Mouse (Mus musculus) E14TG2a.4 (cell line): ENCODE measurements around the gene Net1.

ENCODE experiments used
- CTCF ChIP-seq: conservative IDR thresholded peaks from 2 replicates; pipeline ENCODE4 v1.5.1; 2014; ENCODE audit warnings: low read length
- POU5F1 ChIP-seq: IDR thresholded peaks from 2 replicates; pipeline ENCODE4 v1.6.1; 2014; ENCODE audit warnings: low read length, borderline replicate concordance

DNA sequence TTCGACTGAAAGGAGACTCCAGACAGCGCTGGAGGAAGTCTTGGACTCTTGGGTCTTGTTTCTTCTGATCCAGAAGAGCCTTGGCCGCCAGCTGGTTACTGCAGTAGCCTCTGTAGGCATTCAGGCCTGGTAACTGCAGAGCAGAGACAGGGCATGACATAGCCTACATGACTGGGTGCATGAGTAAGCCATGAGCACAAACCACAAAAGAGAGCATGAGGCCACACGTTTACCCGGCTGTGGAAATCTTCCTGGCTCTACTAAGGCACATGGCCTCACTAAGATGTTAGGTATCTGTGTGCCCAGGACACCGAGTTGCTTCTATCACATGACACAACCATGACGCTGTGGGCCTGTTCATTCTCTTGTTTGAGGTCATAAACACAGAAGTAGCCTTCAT is 31.4 kb downstream of the Net1 start:
- TF ChIP-seq CTCF, result no peak
- no peak for TF ChIP-seq POU5F1
